17 mouse cellular contexts compared by ENCODE assay signal in the genomic region with DNA sequence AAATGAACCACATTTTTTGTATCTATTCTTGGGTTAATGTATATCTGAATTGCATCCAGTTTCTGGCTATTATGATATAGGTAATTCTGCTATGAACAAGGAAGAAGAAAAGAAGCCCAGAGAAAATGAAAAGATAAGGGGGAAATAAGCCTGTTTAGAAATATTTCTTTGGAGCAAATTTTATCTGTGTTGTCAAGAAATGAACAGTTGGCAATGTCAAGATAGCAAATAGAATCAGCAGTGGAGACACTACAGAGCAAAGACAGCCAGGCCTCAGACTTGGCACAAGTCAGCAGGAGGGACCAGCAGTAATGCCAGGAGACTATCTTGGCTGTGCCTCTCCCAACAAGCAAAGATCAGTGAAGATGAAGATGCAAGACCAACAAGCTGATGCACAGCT.
DNase-seq lines count a peak whose midpoint lies in the region; TF ChIP-seq lines count a peak whose summit lies in the region.
"Had no signal": no experiment of that assay in that cellular context is flagged by ENCODE, and none has a peak within 500 bp of the region (broad histone marks: within the 10 kb centered on the region; RNA-seq: fewer than 3 reads in every experiment).

No protein-coding gene starts in this region.

- no peaks in the 10 kb centered on the region for H3K79me2 ChIP-seq in MEL (ENCODE audit: control insufficient read depth, insufficient read depth, low read length, poor library complexity)

- no peak overlapping the region for H3K4me3 ChIP-seq in MEL (ENCODE audit: control insufficient read depth in 1 of 2, insufficient read depth in 1 of 2, low read depth in 2 of 2, low read length in 2 of 2)

- no peak for TF ChIP-seq POLR2A in MEL (IDR thresholded peaks at IDR 0.05; ENCODE audit: control insufficient read depth in 1 of 2, insufficient read depth in 1 of 2, low read depth in 1 of 2, low read length in 2 of 2, poor library complexity in 1 of 2)

- peak; percentile 77 to 80 for TF ChIP-seq EP300 in MEL (IDR thresholded peaks at IDR 0.05; ENCODE audit: low read depth in 1 of 2, low read length in 2 of 2)

- peak; percentile 44 for DNase-seq in MEL (ENCODE audit: low read depth, low spot score)
- no peak for DNase-seq in ovary, postnatal 36 days (ENCODE audit: low spot score)
- DNase-seq: adrenal gland, adult 2 months; adrenal gland, adult 8-10 months; adrenal gland, postnatal 10 days; adrenal gland, postnatal 14 days; adrenal gland, postnatal 25 days; adrenal gland, postnatal 36 days; B cell, adult 2 months; cerebellum, adult 11 months; cerebellum, adult 11-12 months; cerebellum, adult 18-20 months; cerebellum, adult 2 months; cerebellum, adult 8-10 months had no signal

- H3K9me3 ChIP-seq in MEL (replicated peaks; ENCODE audit: insufficient read depth, low read length) = no peaks in the 10 kb centered on the region
- H3K9me3 ChIP-seq: G1E had no signal

- H3K4me1 ChIP-seq in MEL (ENCODE audit: control insufficient read depth in 1 of 2, insufficient read depth in 2 of 2, low read length in 2 of 2) = no peaks in the 10 kb centered on the region; a peak in 1 of 4 replicates

- H3K9ac ChIP-seq in MEL (ENCODE audit: control insufficient read depth, low read depth, low read length, poor library complexity, severe bottlenecking) = no peak overlapping the region

- H3K27me3 ChIP-seq in MEL (ENCODE audit: control insufficient read depth in 1 of 2, insufficient read depth in 2 of 2, low read length in 2 of 2) = no peaks in the 10 kb centered on the region
- H3K27me3 ChIP-seq: CH12.LX, Patski had no signal

- TF ChIP-seq CTCF in MEL (IDR thresholded peaks at IDR 0.05 in 2 of 3, conservative IDR thresholded peaks at IDR 0.05 in 1 of 3; ENCODE audit: control insufficient read depth in 1 of 3, insufficient read depth in 1 of 3, low read depth in 2 of 3, low read length in 3 of 3, poor library complexity in 1 of 3, severe bottlenecking in 1 of 3) = no peak

- TF ChIP-seq RAD21 in MEL (IDR thresholded peaks at IDR 0.05; ENCODE audit: low read depth, low read length) = no peak

- no peak overlapping the region for H3K27ac ChIP-seq in MEL (ENCODE audit: control insufficient read depth, low read depth, low read length)

- no peaks in the 10 kb centered on the region for H3K36me3 ChIP-seq in MEL (ENCODE audit: control insufficient read depth in 1 of 2, insufficient read depth in 2 of 2, low read length in 2 of 2)
- H3K36me3 ChIP-seq: G1E had no signal

TF ChIP-seq in MEL, 35 proteins besides CTCF, POLR2A, EP300 and RAD21:
- peak; percentile 67; the same call in 1 of the 2 replicates for TF ChIP-seq TCF12 (IDR thresholded peaks at IDR 0.05; ENCODE audit: low read depth, low read length)
- TF ChIP-seq RCOR1 (IDR thresholded peaks at IDR 0.05; ENCODE audit: low read depth, low read length) = peak; percentile 29; the same call in 1 of the 2 replicates
- TF ChIP-seq MYC (IDR thresholded peaks at IDR 0.05; ENCODE audit: low read depth, low read length) = no peak
- TF ChIP-seq GATA1 (IDR thresholded peaks at IDR 0.05; ENCODE audit: low read depth, low read length) = peak; percentile 36; the same call in 1 of the 2 replicates
- TF ChIP-seq ETS1 (IDR thresholded peaks at IDR 0.05; ENCODE audit: low read depth, low read length) = peak; percentile 50; the same call in 1 of the 2 replicates
- no peak for TF ChIP-seq MXI1 (IDR thresholded peaks at IDR 0.05; ENCODE audit: low read depth, low read length)
TF ChIP-seq in MEL: peak in this region for 4.
